Mouse (Mus musculus) spleen, postnatal 10 days (tissue): ENCODE data around the gene Ets1.
A peak's percentile ranks its signal among the peaks of the same experiment; 100 is the strongest.

Experiments
- DNase-seq, 2 experiments: peaks; one replicate each; pipeline ENCODE4 v3.0.0; 2021 to 2022; ENCODE audit warnings: low spot score in 2 of 2

Ets1 gene

DNA sequence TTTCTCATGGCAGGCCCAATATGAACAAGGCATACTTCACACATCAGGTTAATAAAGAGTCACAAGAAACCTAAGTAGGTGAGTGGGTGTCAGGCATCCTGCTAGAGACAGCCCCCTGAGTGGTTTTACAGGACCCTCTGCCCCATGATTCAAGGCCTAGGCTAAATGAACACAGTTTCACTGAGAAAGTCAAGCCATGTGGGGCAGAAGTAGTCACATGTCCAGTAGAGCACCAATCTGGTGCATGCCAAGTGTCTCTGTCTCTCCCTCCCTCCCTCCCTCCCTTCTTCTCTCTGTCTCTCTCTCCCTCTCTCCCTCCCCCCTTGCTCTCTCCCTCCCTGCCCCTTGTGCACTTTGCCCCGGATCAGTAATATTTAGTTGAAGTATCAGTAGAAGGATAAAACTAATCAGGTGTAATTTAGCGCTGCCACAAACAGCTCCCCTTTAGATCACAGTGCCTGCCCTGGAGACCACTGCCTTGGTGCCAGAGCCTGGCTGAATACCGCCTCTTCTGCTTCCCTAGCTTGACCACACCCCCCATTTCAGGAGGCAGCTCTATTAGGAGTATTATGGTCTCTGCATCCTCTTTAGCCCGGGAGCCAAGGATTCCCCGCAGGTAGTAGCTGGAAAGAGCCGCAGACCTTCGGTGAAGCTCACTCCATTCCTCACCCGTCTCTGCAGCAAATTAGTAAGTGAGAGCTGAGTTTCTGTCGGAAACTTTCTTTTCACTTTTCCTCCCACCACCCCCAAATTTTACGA is at the start of gene Ets1:
Ets1 (plus strand) TSS at position 595 of the 759 bp plus-strand sequence.
- DNase-seq = peak in 1 of 2 experiments; percentile 29

- DNase-seq = peak; percentile 66 to 89
Observed at GRCm38 (mm10) chr9:32589900-32590299, 46.1 kb upstream of the Ets1 start.

DNA sequence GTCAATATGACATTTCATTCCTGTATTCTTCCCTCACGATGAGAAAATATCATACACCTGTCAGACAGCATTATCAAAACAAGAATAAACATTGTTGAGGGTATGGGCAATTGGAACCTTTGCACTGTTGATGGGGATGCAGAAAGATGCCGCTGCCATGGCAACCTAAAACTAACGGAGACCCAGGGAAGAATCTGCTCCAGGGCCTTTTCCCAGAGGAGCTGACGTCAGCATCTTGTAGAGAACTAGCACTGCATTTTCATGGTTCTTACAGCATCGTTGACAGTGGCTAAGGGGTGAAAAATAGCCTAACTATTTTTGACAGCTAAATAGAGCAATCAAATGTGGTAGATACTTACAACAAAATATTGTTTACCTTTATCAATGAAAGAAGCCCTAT is 45.5 kb upstream of the Ets1 start:
- DNase-seq = no peak

GRCm38 (mm10) chr9:32591732-32592582 is 44.1 kb upstream of the Ets1 start:
- DNase-seq = peak in 1 of 2 experiments; percentile 62

DNA sequence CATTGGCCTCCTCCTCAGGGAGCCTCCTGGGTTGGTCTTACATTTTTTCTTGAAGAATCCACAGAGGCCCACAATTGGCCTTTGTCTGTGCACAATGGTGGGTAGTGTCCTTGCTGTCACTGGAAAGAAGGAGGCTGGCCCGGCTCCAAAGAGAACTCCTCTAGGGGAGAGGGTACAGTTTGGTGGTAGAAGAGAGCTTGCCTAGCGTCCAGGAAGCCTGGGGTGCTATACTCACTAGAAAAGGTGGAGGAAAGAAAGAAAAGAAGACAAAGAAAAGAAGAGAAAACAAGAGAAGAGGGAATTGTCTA is 43.5 kb upstream of the Ets1 start:
- DNase-seq = no peak

DNA sequence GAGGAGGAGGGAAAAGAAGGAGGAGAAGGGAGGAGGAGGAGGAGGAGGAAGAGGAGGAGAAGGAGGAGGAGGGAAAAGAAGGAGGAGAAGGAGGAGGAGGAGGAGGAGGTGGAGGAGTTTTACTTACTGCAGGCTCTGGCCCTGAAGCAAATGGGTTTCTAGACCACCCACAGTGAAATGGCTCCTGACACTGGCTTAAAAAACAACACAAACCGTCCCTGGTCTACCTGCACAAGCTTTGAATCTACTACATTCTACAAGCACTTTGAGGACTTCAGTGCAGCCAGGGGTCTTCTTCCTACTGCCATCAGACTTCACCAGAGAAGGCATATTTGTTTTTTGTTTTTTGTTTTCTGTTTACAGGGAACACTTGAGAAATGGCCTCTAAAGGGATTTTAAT is 42.2 kb upstream of the Ets1 start:
- DNase-seq = no peak

GRCm38 (mm10) chr9:32594346-32594745 is 41.7 kb upstream of the Ets1 start:
- DNase-seq = no peak

DNA sequence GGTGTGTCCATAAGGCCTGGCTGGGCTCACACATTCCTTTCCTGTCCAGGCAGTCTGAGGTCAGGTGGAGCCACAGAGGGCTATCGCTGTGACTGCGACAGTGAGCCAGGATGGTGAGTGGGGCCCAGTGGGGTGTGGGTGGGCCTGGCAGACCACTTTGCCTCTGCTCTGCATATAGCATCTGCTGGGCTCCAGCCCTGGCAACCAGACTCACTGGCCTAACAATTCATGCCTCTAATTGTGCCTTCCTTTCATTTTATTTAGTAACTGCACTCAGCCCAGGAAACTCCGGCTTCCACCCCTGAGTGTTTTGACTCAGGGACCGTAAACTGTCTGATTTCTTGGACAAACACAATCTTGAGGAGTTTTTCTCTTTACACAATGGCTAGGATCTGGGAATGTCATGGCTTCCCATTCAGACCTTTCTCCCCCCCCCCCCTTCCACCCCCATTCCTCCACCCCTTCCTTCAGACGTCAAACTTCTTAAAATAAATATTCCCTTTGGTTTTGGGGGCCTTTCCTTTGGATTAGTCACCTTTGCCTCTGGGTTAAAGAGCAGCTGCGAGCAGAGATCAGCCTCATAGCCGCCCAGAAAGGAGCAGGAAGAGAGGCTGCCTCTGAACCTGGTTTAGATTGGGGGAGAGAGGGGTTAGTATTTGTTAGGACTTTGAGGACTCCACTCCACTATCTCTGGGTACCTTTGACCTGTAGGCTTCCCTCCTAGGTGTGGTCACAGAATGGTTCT is 40.8 kb upstream of the Ets1 start:
- DNase-seq = no peak

DNA sequence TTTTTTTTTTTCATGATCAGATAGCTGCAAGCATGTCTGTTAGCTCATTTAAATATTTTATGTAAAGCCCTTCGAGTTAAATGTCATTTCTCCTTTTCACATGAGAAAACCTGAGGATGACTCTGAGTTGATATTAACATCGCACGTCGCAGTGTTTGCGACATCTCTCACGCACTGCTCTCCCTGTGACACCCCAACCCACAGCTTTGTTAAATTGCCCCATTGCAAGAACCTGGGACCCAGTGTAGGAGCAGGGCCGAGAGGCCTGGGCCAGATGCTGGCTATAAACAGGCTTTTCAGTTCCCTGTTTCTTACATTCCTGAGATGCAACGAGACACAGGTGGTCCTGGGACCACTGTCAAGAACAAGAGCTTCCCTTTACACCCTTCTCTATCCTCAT is 39.7 kb upstream of the Ets1 start:
- no peak for DNase-seq

GRCm38 (mm10) chr9:32601953-32602352 is 34.1 kb upstream of the Ets1 start:
- DNase-seq = no peak

- no peak for DNase-seq
Observed at GRCm38 (mm10) chr9:32603097-32603496, 32.9 kb upstream of the Ets1 start.

DNA sequence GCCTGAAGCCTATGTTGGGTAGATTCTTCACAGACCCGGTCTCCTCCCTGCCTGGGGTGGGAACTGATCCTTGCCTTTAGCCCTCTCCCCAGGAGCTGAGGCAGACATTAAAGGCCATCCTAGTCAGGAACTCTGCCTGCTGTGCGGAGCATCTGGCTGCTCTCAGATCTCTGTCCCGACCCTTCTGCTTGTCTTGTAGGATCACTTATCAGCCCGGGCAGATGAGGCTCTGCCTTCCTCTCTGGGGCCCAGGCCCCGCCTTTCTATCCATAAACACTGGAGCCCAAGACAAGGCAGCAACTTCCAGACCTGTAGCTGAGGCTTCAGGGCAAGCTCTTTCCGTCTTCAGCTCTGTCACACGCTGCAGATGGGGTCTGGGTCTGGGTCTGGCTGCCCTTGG is 28.8 kb upstream of the Ets1 start:
- DNase-seq = no peak

DNA sequence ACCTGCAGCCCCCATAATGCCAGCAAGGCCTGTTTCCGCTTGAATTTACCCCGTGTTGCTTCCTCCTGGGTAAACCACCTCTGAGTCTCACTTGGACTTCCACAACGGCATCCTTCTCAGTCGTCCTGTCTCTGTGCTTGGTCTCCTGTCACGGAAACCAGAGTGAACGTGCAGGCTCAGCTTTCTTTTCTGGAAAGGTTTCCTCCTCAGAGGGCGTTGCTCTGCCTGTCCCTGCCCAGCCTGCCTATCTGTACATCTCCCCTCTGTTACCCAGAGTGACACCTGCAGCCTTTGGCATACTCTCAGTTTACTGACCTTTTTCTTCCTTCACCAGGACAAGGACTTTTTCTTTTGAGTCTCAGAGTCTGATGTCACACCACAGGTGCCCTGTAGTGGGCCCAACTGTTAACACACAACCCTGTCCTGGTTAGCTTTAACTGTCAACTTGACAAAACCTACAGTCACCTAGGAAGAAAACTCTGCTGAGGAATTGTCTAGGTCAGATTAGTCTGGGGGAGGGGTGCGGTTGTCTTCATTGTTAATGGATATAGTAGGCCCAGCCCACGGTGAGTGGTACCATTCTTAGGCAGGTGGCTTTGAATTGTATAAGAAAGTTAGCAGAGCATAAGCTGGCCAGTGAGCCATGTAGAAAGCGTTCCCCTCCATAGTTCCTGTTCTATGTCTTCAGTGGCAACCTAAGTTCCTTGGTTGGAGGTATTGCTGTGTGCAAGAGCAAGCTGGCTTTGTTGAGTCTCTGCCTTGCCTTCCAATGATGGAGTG is 27.0 kb upstream of the Ets1 start:
- no peak for DNase-seq

DNA sequence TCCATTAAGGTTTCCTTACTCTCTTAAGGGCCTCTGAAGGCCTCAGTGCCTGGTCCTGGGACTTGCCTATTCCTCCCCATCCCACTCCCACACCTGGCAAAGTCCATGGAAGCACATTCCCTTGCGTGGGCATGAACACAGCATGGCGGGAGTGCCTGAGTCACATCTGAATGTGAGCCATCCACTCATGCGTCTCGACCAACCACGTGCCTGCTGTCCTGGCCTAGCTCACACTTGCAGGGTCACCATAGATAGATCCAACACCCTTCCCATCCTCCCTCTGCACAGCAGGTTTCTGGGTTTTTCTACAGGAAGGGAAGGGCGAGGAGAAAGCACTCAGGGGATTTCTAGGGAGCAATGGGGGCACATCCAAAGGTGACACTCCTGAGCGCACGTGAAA is 25.8 kb upstream of the Ets1 start:
- no peak for DNase-seq

DNA sequence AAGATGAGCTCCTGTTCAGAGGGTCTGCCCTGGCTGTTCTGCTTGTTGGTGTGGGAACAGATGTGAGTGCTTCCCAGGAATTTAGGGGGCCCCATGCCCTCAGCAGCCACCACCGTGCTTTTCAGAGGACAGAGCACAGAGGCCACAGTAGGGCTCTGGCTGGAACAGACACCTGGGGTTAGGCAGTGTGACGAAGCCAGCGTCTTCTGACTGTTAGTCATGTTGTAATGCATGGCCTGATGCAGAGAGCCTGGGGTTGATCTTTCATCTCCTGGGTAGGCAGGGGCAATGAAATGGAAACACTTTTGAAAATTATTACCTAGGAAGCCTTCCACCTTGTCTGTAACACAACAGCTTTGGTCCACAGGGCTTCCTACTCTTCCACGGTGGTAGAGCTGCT is 25.4 kb upstream of the Ets1 start:
- DNase-seq = no peak

GRCm38 (mm10) chr9:32611340-32611739 is 24.7 kb upstream of the Ets1 start:
- DNase-seq = no peak

DNA sequence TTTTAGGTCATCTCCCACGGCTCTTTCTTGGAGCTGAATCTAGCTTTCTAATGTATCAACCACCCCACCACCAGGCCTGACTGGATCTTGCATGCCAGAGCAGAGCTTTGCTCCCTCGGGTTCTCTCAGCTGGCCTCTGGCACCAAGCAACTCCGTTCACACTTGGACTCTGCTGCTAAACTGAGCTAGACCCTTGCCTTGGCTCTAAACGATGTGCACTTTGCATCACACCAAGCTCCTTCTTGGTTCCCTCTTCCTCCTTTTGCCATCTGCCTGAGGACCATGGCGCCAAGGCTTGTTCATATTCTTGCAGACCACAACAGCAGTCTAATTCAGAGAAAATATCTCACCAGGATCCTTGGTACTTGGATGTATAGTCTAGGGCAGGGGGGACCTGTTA is 23.6 kb upstream of the Ets1 start:
- DNase-seq = peak in 1 of 2 experiments; percentile 44

- DNase-seq = peak in 1 of 2 experiments; percentile 60
Observed at GRCm38 (mm10) chr9:32612861-32613421, 23.1 kb upstream of the Ets1 start.

DNA sequence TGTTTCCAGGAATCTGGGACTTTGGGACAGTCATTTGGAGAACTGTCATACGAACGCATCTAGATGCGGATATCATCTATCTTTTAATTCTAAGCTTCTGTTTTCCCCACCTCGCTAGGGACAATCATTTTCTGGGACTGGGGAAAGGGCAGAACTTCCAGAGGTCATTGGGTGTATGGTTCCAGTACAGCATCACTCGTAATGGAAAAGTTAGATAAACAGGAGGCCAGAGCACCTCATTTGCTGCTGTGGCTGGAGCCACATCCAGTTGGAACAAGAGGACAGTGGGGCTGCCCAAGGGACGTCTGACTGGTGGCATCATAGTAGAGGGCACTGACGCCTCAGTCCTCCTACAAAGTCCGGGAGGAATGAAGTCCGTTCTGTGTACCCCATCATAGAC is 21.8 kb upstream of the Ets1 start:
- DNase-seq = no peak

DNA sequence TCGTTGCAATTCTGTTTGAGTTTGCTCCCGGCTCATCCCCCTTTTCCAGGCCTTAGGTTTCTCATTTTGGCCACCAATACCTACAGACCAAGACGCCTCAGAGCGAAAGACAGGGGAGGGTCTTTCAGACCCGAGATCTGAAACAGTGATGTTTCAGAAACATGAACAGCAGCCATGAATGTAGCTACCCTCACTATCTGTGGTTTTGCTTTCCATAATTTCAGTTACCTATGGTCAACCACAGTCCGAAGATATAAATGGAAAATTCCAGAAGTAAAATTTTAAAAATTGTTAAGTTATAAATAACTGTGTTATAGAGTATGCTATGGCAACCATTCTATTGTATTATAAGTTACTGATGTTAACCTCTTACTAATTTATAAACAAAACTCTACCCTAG is 20.6 kb upstream of the Ets1 start:
- no peak for DNase-seq

GRCm38 (mm10) chr9:32615986-32616385 is 20.0 kb upstream of the Ets1 start:
- DNase-seq = peak in 1 of 2 experiments; percentile 60
